Mouse (Mus musculus): ENCODE results near the gene Fbxl16.

Gene Fbxl16

DNA sequence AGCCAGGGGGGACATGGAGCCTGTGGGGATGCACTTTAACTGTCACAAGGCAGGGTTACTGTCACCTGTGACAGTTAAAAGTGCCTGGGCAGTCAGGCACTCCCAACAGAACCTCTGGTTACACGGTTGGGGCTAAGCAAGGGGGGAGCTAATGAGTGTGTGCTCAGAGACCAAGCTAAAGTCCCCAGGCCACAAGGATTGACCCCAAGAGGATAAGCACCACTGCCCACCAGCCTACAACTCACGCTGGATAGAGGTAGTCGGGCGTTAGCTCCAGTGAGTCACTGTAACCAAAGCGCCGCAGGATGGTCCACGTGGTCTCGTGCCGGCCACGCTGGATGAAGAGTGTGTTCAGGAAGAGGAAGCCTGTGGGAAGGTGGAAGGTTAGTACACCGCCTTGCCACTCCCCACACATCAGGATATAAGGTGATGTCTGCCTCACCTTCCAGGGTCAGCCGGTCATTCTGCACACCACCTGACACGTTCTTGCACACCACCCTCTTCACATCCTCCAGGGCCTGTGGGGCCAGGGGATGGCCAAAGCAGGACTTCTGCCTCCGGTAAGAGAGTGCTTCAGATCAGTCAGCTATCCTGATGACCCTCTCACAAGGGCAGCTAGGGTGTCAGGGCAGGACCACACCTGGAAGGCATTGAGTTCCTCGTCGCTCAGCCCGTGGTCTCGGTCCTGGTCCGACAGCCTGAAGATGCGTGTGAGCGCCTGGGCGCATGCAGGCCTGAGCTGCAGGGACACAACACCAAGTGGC is 32.4 kb downstream of the Fbxl16 start, which contains the start of gene Gm20683:
Gm20683 (minus strand) TSS at position 647 of the 764 bp plus-strand sequence.
- DNase-seq (ENCODE audit: inconsistent ontology term): no peak

DNA sequence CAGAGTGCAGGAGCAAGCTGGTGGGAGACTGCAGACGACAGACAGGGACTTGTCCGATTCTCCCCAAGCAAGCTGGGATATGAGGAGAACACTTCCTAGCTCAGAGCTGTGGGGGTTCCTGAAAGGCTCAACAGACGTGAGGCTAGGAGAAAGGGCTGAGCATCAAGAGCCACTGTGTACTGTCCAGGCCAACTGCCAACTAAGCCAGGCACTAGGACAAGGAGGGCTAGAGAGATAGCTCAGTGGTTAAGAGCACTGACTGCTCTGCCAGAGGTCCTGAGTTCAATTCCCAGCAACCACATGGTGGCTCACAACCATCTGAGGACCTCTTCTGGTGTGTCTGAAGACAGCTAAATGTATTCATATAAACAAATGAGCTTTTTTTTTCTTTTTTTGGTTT is 33.6 kb downstream of the Fbxl16 start:
- no peak for DNase-seq (ENCODE audit: inconsistent ontology term)

DNA sequence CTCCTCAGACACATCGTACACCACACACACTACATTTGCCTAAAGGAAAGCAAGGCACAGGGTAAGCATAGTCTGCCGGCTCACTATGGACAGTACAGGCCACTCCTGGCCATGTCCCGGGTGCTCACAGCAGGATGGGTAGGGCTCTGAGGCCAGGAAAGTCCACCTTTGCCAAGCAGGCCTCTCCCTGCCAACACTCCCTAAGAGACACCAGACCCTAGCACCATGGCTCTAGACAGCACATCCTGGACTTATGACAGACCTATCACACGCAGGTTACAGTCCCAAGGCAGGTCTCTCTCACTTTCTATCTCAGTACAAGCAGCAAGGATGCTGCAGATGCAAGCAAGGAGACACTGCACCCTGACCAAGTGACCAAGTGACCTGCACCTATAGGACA is 34.2 kb downstream of the Fbxl16 start:
- no peak for DNase-seq (ENCODE audit: inconsistent ontology term)

DNA sequence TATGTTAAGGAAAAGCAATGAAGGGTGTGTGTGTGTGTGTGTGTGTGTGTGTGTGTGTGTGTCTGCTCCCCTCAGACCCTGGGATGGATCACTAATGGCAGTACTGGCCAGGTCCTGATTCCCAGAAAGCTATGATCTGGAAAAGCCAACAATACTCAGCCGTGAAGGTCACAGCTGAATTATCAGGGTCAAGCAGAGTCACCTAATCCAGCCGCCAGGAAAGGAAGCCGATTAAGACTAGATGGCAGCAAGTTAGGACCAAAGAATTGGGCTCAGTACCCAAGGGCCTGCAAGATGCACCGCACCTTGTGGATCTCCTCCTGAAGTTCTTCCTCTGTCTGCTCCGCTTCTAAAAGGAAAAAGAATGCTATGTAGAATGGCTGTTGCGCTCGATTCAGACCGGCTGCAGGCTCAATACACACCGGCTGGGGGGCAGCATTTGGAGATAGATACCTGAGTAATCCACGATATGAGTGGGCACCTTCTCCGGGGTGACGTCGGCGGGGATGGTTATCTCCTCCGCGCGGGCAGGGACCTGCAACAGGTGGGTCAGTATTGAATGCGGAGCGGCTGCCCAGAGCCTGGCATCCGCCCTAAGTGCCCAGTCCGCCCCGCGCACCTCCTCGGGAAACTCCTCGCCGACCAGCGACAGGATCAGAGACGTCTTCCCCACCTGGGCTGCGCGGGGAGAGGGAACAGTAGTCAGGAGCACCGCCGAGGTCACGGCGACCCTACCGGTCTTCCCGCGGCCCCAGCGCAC is 34.9 kb downstream of the Fbxl16 start:
- DNase-seq (ENCODE audit: inconsistent ontology term): no peak

DNA sequence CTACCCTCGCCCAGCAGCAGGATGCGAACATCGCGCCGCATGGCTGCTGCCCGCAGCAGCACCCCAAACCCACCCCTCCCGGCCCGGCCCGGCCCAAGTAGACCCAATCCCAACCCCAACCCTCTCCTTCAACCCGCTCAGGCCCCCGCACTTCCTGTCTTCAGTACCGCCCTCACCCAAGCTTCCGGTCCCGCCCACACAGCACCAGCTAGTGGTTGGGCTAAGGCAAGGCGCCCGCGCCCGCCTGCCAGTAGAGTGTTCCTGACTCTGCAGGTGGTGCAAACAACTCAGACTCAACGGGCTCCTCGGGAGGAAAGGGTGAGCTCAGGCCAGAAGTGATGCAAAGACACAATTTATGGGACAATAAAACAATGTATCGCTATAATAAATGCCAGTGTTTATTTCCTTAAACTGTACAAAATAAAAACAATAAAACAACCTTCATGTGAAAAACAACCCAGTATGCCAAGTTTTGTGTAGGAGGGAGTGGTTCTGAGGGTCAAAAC is 35.6 kb downstream of the Fbxl16 start, which contains the start of gene Rhot2:
Rhot2 (minus strand) TSS at position 456 of the 506 bp plus-strand sequence.
- peak; percentile 96 for DNase-seq (ENCODE audit: inconsistent ontology term)

DNA sequence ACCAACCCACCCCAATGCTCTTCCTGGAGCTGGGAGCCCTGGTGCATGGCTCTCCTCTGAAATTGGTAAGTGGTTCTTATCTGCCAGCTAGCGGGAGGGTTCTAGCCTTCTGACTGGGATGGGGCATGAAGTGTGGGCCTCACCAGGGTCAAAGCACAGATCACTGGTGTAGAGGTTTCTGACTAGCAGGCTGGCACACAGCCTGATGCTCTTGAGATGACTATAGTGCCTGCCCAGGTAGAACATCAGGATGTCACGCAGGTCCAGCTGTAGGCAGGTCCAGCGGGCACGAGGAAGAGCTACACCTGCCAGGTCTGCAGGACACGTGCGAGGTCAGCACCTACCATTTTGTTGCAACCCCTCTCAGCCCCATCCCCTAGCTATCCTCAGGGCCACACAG is 51.3 kb downstream of the Fbxl16 start:
- DNase-seq (ENCODE audit: inconsistent ontology term): no peak

DNA sequence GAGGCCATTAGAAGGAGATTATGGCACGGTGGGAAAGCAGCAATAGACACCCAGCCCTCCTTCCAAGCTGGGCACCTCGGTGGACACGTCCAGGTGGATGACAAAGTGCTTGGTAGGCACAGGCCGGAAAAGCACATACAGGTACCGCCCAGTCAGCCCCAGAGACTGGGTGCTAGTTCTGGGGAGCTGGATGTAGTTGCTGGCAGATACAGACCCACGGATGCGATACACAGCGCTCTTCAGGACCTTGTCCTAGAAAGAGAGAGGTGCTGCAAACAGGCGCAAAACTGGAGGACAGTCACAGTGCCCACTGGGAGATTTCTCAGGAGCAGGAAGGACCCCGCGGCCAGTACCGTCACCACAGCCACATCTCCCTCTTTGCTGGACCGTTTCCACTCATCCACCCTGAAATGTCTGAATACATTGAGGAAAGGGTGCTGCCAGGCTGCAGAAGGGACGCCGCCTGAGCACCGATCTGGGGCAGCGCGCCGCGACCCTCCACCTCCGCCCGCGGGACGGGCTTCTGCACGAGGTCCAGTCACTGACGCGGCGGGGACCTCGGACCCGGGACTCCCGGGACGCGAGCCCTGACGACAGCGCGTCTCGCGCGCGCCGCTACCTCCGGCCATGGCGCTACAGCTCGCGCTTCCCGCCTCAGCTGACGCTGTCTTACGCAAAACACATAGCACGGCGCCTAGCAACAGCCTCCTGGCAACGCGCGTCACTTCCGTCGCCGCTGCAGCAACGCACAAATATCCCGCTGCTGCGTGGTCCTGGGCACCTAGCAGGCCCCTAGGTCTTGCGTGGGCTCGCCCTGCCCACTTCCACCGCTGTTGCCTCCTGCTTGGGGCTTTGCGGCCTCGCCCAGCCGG is 52.2 kb downstream of the Fbxl16 start, which contains the start of gene Wdr90:
Wdr90 (minus strand) TSS at position 670 of the 872 bp plus-strand sequence.
- peak; percentile 85 for DNase-seq (ENCODE audit: inconsistent ontology term)

DNA sequence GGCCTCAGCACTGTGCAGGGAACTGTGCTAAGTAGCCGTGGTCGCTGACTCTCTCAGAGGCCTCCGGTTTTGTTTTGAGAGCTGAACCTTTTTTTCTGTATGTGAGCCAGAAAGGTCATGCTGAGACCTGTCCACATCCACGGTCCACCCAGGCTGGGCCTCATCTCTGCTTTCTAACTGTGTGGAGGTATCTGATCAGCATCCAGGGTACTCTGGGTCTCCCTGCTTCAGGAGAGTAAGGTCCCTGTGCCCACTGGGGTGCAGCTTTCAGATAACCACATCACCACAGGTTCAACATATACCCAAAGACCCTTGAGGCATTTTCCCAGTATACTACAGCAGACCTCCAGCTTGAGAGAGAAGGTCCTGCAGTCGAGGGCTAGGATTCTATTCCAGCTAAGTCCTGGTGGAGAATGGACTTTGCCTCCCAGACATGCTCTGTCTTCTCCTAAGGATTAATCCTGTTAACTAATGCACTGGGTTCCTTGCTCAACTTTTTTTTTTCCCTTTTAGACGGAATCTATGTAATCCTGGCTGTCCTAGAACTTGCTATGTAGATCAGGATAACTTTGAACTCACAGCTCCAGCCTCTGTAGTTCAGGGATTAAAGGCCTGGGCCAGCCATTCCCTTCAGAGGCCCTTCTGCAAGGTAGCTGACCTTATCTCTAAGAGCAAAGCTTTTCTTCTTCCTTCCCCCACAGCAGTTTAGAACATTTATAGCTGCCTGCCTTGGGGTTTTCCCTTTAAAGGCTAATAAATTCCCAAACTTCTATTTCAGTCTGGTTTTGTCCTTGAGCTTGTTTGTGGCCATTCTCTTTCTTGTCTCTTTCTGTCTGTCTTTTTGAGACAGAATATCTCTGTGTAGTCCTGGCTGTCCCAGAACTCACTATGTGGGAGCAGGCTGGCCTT is 53.1 kb downstream of the Fbxl16 start:
- no peak for DNase-seq (ENCODE audit: inconsistent ontology term)

DNA sequence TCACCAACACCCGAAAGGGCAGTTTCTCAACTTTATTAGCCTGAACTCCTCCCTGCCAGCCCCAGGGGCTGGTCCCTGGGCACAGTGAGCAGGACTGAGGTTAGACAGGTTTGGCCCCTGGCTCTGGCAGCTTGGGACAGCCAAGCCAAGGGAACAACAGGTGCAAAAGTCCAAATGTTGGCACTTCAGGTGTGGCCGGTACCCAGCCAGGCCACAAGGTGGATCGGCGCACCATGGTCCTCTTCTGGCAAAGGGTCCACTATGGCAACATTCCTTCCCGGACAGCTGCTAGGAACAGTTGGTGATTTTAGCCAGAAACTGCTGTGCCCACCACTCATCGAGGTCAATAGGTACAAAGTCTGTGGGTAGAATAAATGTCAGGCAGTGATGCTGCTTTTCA is 54.8 kb downstream of the Fbxl16 start:
- DNase-seq (ENCODE audit: inconsistent ontology term): no peak

DNA sequence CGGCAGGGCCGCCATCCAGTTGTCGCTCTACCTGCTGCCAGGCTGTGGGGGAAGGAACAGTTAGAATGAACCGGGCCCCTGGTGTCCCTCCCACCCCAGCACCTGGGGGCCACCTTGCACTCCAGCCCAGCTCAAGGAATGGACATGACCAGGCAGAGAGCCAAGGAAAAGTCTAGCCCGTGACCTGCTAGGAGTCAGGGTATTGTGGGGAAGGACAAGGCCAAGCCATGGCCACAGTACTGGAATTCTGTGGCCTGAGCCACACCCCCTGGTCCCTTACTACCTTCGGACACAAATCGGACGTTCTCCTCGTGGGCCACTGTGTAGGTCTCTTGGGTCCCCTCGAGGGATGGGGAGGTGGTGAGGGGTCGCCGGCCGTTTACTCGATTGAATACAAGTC is 55.4 kb downstream of the Fbxl16 start:
- no peak for DNase-seq (ENCODE audit: inconsistent ontology term)

DNA sequence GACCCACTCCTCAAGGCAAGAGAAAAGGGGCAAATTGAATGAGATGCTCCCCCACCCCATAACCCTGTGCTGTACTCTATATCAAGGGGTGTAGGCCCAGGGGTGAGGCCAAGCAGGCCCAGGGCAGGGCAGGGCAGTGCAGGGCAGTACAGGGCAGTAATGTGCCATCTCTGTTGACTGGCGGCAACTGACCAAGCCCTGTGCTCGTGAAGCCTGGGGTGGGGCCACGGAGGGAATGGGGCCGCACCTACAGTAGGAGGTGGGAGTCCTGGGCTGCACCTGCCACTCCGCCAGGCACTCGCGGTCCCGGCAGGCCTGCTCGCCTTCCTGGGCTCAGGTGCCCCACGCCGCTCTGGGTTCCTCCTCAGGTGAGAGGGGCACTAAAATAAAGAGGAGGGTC is 56.4 kb downstream of the Fbxl16 start:
- no peak for DNase-seq (ENCODE audit: inconsistent ontology term)

DNA sequence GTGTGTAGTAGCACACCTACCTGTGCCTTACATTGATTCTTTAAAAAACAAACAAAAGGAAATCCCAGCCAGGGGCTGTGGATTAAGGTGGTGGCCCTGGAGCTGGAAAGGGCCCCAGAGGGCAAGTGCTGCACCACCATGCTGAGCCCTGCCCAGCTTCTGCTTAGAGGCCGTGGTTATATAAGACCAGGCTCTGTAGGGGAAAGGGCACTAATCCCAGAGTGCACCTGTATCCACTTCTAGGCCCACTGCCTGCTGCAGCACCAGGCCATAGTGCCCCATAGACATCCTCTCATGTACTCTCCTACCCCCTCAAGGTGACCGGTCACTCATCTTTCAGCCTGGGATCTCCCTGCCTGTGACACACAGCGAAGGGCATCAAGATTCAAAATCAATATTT is 57.3 kb downstream of the Fbxl16 start:
- DNase-seq (ENCODE audit: inconsistent ontology term): no peak

DNA sequence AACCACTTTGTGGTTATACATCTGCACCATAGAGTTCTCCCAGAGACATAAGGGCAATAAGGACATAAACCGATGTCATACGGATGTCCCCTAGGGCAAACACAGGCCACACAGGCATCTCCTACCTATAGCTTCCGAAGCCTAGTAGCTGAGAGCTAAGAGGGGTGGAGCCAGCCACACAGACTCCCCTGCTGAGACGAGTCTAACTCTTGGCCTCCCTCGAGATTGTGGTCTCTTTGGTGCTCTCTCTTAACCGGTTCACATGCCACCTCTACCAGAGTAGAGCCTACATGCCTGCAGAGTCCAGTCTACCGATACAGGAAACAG is 58.6 kb downstream of the Fbxl16 start:
- DNase-seq (ENCODE audit: inconsistent ontology term): no peak

DNA sequence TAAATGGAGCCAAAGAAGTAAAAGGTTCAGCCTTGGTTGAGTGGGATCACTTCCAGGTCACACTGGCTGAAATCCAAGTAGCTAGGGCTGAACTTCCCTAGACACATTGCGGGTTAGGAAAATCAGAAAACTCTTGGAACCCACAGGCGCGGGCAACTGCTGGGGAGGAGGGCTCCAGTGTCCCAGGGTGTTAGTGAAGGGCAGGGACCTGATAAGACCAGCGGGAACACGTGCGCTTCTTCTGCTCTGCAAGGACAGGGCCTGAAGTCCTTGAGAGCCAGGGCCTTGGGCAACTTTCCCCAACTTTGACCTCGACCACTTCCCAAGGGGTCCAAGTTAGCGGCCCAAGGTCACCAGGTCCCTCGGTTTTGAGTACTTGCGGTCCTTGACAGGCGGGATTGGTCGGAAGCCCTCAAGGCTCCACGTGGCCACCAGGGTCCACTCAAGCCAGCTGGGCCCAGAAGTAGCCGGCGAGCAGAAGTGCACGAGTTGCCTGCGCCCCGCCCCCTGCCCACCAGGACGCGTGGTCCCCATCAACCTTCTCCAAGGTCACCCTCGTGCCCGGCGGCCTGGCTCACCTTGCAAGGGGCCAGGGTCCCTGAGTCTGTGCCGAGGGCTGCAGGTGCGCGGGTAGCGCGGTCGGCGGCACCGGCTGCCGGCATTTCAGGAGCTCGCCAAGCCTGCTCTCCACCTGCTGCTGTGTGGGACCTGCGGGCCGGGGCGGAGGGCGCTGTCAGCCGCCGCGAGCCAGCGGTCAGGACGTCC is 59.1 kb downstream of the Fbxl16 start:
- peak; percentile 60 for DNase-seq (ENCODE audit: inconsistent ontology term)

DNA sequence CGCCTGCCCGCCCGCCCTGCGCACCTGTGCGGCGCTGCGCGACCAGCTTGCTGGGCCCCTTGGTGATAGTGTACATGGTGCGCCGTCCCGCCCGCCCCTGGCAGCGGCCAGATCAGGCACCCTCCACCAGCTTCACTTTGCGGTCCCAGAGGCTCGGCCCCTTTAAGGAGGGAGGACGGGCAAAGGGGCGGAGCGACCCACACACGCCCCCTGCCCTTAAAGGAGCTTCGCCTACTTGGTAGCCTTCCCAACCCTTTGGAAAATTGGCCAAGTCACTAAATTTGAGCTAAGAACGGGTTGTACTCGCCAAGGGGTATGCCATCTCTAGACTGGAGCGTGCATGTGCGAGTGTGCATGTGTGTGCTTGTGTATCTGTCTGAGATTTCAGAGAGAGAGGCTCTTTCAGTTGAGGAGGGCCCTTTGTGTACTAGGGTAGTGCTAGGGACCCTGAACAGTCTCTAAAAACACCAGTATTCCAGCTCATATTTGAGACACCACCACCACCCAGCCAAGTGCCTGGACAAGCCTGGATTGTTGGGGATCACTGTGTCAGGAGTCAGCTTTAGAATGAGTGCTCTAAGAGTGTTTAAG is 59.8 kb downstream of the Fbxl16 start, which contains the start of gene Mcrip2:
Mcrip2 (minus strand) TSS at position 164 of the 591 bp plus-strand sequence.
- peak; percentile 83 for DNase-seq (ENCODE audit: inconsistent ontology term)

DNA sequence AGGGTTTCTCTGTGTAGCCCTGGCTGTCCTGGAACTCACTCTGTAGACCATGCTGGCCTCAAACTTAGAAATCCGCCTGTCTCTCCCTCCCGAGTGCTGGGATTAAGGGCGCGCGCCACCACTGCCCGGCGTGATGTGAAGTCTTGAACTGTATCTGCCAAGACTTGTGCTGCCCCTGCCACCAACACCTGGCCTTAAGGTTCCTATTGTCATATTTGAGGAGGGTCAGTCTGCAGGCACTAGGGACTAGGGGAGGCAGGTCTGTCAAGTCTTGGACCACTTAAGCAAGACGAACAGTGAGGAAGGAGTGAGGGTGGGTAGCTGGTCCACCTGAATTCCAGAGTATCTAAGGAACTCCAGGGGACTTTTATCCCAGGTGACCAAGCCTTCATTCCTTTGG is 60.6 kb downstream of the Fbxl16 start:
- no peak for DNase-seq (ENCODE audit: inconsistent ontology term)

DNA sequence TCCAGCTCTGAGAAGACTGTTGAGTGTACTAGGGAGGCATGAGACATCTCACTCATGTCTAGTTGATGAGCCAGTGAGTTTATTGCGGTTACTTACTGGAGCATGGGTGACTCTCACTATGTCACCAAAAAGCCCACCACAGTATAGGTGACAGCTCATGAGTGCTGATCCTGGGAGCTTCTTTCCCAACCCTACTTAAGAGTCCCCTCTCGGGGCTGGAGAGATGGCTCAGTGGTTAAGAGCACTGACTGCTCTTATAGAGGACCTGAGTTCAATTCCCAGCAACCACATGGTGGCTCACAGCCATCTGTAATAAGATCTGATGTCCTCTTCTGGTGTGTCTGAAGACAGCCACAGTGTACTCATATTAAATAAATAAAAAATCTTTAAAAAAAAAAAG is 61.1 kb downstream of the Fbxl16 start:
- no peak for DNase-seq (ENCODE audit: inconsistent ontology term)

All from Muller cell, postnatal 12 days (primary cell).